Mouse (Mus musculus): ENCODE measurements at regions not wholly inside any gene's neighbourhood (a gene's known extent, or its start where the extent isn't known, plus 50 kb on each side); places are given as distances from the start of the nearest gene placed in this dataset.

- TF ChIP-seq EP300 (optimal IDR thresholded peaks at IDR 0.05) (no peak), CTCF (IDR thresholded peaks at IDR 0.05; ENCODE audit: low read depth) (no peak)
- Histone ChIP-seq H3K27me3 (ENCODE audit: control insufficient read depth, insufficient read depth, low read length) (no peaks in the 10 kb centered on the region), H3K27ac (replicated peaks) (no peak overlapping the region), H3K9me3 (ENCODE audit: control insufficient read depth, low read length) (no peaks in the 10 kb centered on the region), H3K4me2 (replicated peaks; ENCODE audit: low read depth) (no peak overlapping the region), H3K4me1 (replicated peaks; ENCODE audit: control insufficient read depth, insufficient read depth) (no peaks in the 10 kb centered on the region), H3K36me3 (ENCODE audit: control insufficient read depth, insufficient read depth, low read length) (no peaks in the 10 kb centered on the region), H3K4me3 (ENCODE audit: low read depth, low read length) (no peak overlapping the region), H3K9ac (ENCODE audit: low read length) (no peak overlapping the region)
- 82% methylated on average over 7 of the region's 7 CpGs for WGBS
- ATAC-seq (ENCODE audit: low FRiP score, low TSS enrichment): no peak
- no peak for DNase-seq (ENCODE audit: low spot score)
Observed at GRCm38 (mm10) chr4:103466019-103466589, 152.5 kb downstream of the Oma1 start.

DNA sequence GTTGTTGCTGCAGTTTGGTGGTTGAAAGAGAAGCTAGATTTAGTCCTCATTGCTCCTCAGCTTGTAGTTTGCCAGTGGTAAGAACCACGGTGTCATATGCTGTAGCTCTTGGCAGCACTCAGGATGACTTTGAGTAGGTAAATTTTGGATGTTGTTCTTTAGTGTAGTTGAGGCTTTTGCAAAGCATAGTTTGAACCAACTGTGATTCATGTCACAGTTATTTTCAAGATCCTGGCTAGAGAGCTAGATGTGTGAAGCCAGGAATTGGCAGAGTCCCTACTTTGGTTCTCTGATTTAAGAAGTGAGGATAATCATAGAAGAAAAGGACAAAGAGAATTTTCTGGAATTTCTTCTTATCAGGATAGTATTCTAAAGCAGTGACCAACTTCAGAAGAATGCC lies 143.6 kb upstream of the Dab1 start:
- DNase-seq (ENCODE audit: low spot score) (no peak), ATAC-seq (ENCODE audit: low FRiP score, low TSS enrichment) (no peak)
- no peaks in the 10 kb centered on the region for H3K36me3 ChIP-seq (ENCODE audit: control insufficient read depth, insufficient read depth, low read length)
- no peak overlapping the region for H3K4me2 ChIP-seq (replicated peaks; ENCODE audit: low read depth)
- no peaks in the 10 kb centered on the region for H3K9me3 ChIP-seq (ENCODE audit: control insufficient read depth, low read length)
- H3K27ac ChIP-seq (replicated peaks): no peak overlapping the region
- no peaks in the 10 kb centered on the region for H3K27me3 ChIP-seq (ENCODE audit: control insufficient read depth, insufficient read depth, low read length)
- 54% methylated on average over 1 of the region's 1 CpGs for WGBS
- no peak overlapping the region for H3K9ac ChIP-seq (ENCODE audit: low read length)
- no peaks in the 10 kb centered on the region for H3K4me1 ChIP-seq (replicated peaks; ENCODE audit: control insufficient read depth, insufficient read depth)
- TF ChIP-seq EP300 (optimal IDR thresholded peaks at IDR 0.05): no peak
- no peak for TF ChIP-seq CTCF (IDR thresholded peaks at IDR 0.05; ENCODE audit: low read depth)
- H3K4me3 ChIP-seq (ENCODE audit: low read depth, low read length): no peak overlapping the region

GRCm38 (mm10) chr4:103486140-103486965 lies 132.8 kb upstream of the Dab1 start:
- TF ChIP-seq EP300 (optimal IDR thresholded peaks at IDR 0.05) (no peak), CTCF (IDR thresholded peaks at IDR 0.05; ENCODE audit: low read depth) (no peak)
- ATAC-seq (ENCODE audit: low FRiP score, low TSS enrichment): no peak
- Histone ChIP-seq H3K4me2 (replicated peaks; ENCODE audit: low read depth) (no peak overlapping the region), H3K27ac (replicated peaks) (no peak overlapping the region), H3K9ac (ENCODE audit: low read length) (no peak overlapping the region), H3K9me3 (ENCODE audit: control insufficient read depth, low read length) (no peaks in the 10 kb centered on the region), H3K36me3 (ENCODE audit: control insufficient read depth, insufficient read depth, low read length) (no peaks in the 10 kb centered on the region), H3K4me1 (replicated peaks; ENCODE audit: control insufficient read depth, insufficient read depth) (no peaks in the 10 kb centered on the region), H3K27me3 (ENCODE audit: control insufficient read depth, insufficient read depth, low read length) (no peaks in the 10 kb centered on the region), H3K4me3 (ENCODE audit: low read depth, low read length) (no peak overlapping the region)
- WGBS: 80% methylated on average over 8 of the region's 8 CpGs
- no peak for DNase-seq (ENCODE audit: low spot score)

DNA sequence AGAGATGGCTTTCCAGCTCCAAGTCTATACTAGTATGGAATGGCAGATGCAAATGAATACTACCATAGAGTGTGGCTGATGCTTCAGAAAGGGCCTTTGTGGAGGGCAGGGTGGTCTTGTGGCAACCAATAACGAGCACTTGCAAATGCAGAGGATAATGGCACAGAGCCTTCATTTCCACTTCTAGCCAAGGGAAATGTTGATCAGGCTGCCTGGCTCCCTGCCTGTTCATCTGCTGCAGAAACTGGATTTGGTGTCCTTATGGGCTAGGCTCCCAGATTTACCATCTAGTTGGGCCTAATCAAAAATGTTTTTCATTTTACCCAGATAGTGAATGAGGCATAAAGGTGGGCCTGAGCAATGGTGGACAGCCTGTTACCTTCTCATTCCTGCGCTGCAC lies 110.7 kb upstream of the Dab1 start:
- DNase-seq (ENCODE audit: low spot score) (no peak), ATAC-seq (ENCODE audit: low FRiP score, low TSS enrichment) (no peak)
- Histone ChIP-seq H3K27ac (replicated peaks) (no peak overlapping the region), H3K4me2 (replicated peaks; ENCODE audit: low read depth) (no peak overlapping the region), H3K4me3 (ENCODE audit: low read depth, low read length) (no peak overlapping the region), H3K9me3 (ENCODE audit: control insufficient read depth, low read length) (no peaks in the 10 kb centered on the region), H3K9ac (ENCODE audit: low read length) (no peak overlapping the region), H3K27me3 (ENCODE audit: control insufficient read depth, insufficient read depth, low read length) (no peaks in the 10 kb centered on the region), H3K4me1 (replicated peaks; ENCODE audit: control insufficient read depth, insufficient read depth) (no peaks in the 10 kb centered on the region), H3K36me3 (ENCODE audit: control insufficient read depth, insufficient read depth, low read length) (no peaks in the 10 kb centered on the region)
- 63% methylated on average over 2 of the region's 2 CpGs for WGBS
- TF ChIP-seq EP300 (optimal IDR thresholded peaks at IDR 0.05) (no peak), CTCF (IDR thresholded peaks at IDR 0.05; ENCODE audit: low read depth) (no peak)

GRCm38 (mm10) chr4:103512901-103513300 lies 106.3 kb upstream of the Dab1 start:
- Histone ChIP-seq H3K27me3 (ENCODE audit: control insufficient read depth, insufficient read depth, low read length) (no peaks in the 10 kb centered on the region), H3K9ac (ENCODE audit: low read length) (no peak overlapping the region), H3K36me3 (ENCODE audit: control insufficient read depth, insufficient read depth, low read length) (no peaks in the 10 kb centered on the region), H3K9me3 (ENCODE audit: control insufficient read depth, low read length) (no peaks in the 10 kb centered on the region), H3K4me3 (ENCODE audit: low read depth, low read length) (no peak overlapping the region), H3K27ac (replicated peaks) (no peak overlapping the region), H3K4me2 (replicated peaks; ENCODE audit: low read depth) (no peak overlapping the region), H3K4me1 (replicated peaks; ENCODE audit: control insufficient read depth, insufficient read depth) (no peaks in the 10 kb centered on the region)
- 44% methylated on average over 1 of the region's 1 CpGs for WGBS
- TF ChIP-seq CTCF (IDR thresholded peaks at IDR 0.05; ENCODE audit: low read depth) (no peak), EP300 (optimal IDR thresholded peaks at IDR 0.05) (no peak)
- ATAC-seq (ENCODE audit: low FRiP score, low TSS enrichment): no peak
- DNase-seq (ENCODE audit: low spot score): no peak
